Mouse (Mus musculus) c-Kit-positive CD71-positive TER-119-positive erythroid progenitor cells, embryonic 14.5 days (primary cell): ENCODE data around the gene Slc37a1.
"Not testable (repeated sequence)": the region's sequence is repeated elsewhere in the genome, so short reads cannot be mapped to it uniquely, and the experiment has no call there.

Experiments used
- DNase-seq: peaks from one replicate; pipeline ENCODE4 v3.0.0-alpha.2; 2013; ENCODE audit warnings: low spot score

Slc37a1 gene

GRCm38 (mm10) chr17:31353255-31353654, 66.7 kb downstream of the Slc37a1 start:
- DNase-seq, result no peak

DNA sequence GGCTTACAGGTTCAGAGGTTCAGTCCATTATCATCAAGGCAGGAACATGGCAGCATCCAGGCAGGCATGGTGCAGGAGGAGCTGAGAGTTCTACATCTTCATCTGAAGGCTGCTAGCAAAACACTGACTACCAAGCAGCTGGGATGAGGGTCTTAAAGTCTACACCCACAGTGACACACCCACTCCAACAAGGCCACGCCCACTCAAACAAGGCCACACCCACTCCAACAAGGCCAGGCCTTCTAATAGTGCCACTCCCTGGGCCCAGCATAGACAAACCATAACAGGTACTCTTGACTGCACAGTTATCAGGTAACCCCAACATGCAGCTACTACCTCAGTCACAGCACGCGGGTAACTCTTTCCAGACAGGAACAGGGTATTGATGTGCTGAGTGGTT, 68.1 kb downstream of the Slc37a1 start:
- DNase-seq, result not testable (repeated sequence)

GRCm38 (mm10) chr17:31355792-31356502, 69.4 kb downstream of the Slc37a1 start:
- DNase-seq, result no peak

DNA sequence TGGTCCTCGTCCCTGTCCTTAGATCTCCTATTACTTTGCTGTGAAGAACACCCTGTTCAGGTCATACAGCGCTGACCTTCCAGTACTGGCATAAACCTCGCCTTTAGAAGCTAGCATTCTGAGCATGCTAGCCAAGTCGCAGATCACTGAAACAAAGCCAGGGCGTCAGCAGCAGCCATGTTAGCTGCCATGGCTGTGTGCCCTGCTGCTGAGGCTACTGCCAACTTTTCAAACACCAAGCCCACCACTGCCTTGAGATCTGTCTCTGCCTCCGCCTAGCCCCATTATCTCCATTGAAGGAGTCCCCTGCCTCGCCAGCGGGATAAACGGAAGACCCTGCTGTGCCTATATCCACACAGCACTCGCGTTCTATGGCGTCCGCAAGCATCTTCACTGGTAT, 74.0 kb downstream of the Slc37a1 start:
- DNase-seq, result no peak

DNA sequence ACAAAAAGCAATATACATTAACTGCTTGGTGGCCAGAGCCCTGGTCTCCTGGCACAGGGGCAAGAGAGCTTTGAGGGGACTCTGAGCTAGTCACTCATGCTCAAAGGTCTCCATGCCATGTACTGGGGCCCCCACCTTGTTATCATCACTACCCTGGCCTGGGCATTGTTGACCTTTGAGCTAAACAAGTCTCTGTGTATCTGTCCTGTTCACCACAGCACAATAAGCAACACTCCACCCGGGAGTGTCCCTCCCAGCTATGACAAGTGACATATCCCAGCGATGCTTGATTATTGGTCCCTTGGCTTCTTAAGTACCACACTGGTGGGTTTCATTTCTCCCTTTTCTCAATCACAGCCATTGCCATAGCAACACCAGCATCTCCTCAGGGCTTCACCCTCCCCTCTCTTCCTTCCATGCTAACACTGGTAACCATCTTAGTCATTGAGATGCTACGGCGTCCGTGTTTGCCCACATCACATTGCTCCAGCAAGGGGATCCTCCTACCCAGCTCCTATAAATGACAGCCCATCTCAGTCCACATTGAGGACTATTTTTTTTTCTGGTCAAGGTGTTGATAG, 79.1 kb downstream of the Slc37a1 start:
- no peak for DNase-seq

- no peak for DNase-seq
Observed at GRCm38 (mm10) chr17:31370221-31370620, 83.6 kb downstream of the Slc37a1 start.

- no peak for DNase-seq
Observed at GRCm38 (mm10) chr17:31370931-31371330, 84.3 kb downstream of the Slc37a1 start.

- DNase-seq, result peak; percentile 8
Observed at GRCm38 (mm10) chr17:31377961-31378360, 91.4 kb downstream of the Slc37a1 start.

GRCm38 (mm10) chr17:31378361-31378761, 91.8 kb downstream of the Slc37a1 start:
- DNase-seq, result no peak

DNA sequence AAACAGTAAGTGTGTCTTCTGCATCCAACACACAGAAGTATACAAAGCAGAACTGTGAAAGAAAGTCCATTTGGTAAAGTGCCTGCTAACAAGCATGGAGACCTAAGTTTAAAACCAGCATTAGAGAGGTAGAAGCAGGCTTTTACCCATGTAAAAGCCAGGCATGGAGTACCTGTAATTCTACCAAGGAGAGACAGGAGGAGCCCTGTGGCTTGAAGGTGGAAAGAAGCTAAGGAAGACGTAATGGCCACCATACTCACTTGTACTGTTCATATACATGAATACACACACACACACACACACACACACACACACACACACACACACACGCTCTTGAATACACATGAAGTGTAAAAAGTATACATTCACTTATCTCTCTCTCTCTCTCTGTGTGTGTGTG, 92.5 kb downstream of the Slc37a1 start:
- DNase-seq, result no peak

- no peak for DNase-seq
Observed at GRCm38 (mm10) chr17:31379863-31380262, 93.3 kb downstream of the Slc37a1 start.

GRCm38 (mm10) chr17:31383320-31383719, 96.7 kb downstream of the Slc37a1 start:
- DNase-seq, result no peak

GRCm38 (mm10) chr17:31384968-31385627, 98.5 kb downstream of the Slc37a1 start:
- DNase-seq, result no peak

- peak; percentile 3 for DNase-seq
Observed at GRCm38 (mm10) chr17:31385671-31386665, 99.4 kb downstream of the Slc37a1 start, which contains the start of gene Pde9a. Pde9a (plus strand) TSS chr17:31386210.

DNA sequence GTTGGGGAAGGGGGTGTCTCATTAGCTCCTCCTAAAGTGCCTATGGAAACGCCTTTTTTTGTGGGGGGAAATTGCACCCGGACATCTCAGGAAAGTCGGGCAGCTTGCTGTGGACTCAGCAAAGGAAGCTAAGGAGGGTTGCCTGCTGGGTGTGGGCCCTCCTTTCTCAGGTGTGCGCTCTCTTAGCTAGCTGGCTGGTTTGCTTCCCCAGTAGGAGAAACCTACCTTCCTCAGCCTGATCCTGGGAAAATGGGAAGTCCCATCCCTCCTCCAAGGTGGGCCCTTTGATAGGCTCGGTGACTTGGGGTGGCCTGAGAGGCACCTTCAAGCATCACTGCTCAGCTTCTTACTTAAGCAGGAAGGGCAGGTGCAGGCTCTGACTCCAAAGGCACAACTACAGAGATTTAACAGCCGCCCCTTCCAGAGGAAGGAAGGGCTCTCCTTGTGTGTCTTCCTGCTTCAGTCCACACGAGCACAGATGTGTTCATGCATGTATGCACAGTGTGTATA, 100.2 kb downstream of the Slc37a1 start:
- no peak for DNase-seq

DNA sequence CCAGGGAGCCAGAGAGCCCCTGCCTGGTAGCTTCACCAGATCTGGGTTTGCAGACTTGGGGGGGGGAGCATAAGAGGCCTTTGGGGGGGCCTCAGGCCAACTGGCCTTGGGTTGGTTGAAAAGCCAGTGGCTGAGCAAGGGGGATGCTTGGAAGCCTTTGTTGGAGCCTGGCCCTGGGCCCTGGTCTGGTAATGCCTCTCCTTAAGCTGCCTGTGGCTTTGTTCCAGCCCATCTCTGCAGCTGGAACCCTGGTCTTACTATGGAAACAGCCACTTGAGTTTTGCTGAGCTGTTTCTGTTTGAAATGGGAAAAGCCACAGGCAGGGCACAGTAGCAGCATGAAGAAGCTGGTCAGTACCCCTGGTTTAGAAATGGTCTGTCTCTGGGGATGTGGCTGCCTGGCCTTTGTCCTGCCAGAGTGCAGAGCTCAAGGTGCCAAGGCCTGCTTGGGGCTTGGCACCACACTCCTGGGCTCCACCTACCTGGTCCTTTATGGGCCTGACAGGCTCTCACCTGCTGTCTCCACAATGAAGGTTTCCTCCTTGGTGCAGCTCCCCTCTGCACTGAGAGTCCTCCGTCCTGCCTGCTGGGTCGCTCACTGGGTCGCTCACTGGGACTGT, 102.9 kb downstream of the Slc37a1 start:
- no peak for DNase-seq

- no peak for DNase-seq
Observed at GRCm38 (mm10) chr17:31391462-31391861, 104.9 kb downstream of the Slc37a1 start.

DNA sequence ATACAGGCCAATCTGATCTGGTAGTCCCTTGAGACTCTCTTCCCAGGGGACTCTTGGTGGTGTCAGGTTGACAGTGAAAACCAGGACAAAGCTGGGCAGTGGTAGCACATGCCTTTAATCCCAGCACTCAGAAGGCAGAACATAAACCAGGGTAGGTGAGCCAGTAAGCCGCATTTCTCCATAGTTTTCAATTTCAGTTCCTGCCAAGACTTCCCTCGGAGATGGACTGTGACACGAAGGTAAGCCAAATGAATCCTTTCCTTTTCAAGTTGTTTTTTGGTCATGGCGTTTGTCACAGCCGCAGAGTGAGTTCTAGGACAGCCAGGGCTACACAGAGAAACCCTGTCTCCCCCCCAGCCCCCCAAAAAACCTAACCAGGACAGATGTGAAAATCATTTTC, 105.4 kb downstream of the Slc37a1 start:
- no peak for DNase-seq

GRCm38 (mm10) chr17:31393811-31394210, 107.2 kb downstream of the Slc37a1 start:
- DNase-seq, result no peak

GRCm38 (mm10) chr17:31400294-31400693, 113.7 kb downstream of the Slc37a1 start:
- DNase-seq, result no peak
